Mouse (Mus musculus): ENCODE measurements around the gene 6030498E09Rik. TPM values are rescaled to one million over a fixed set of nuclear protein-coding genes. Genes with fewer than 3 reads are reported as not detected.

The 6030498E09Rik gene
- not detected for total RNA-seq (2023)

GRCm38 (mm10) chrX:38772478-38772877 lies at the start of gene 6030498E09Rik:
6030498E09Rik (plus strand) TSS chrX:38772671.

Other genes with a start within 250 kb of the 6030498E09Rik start
- gene Cul4b, start 196.5 kb upstream of the 6030498E09Rik start, total RNA-seq (2023) = 10 to 100 TPM; 26.6 to 27.7 TPM
- gene Mcts1, start 172.1 kb upstream of the 6030498E09Rik start, total RNA-seq (2023) = 10 to 100 TPM; 39.3 to 48.3 TPM
- gene C1galt1c1, start 137.6 kb upstream of the 6030498E09Rik start, total RNA-seq (2023) = 10 to 100 TPM; 45.2 to 45.4 TPM